Mouse (Mus musculus): ENCODE results near the gene Pdcd1lg2.

GRCm38 (mm10) chr19:29475210-29475620, 64.5 kb downstream of the Pdcd1lg2 start:
- TF ChIP-seq POLR2A (IDR thresholded peaks at IDR 0.05; ENCODE audit: insufficient read length, low read depth) (no peak), MYOD1 (IDR thresholded peaks at IDR 0.05; ENCODE audit: control insufficient read depth in 1 of 3, insufficient read length in 2 of 3, low read depth in 2 of 3) (no peak), E2F4 (IDR thresholded peaks at IDR 0.05; ENCODE audit: insufficient read depth) (no peak), MAX (IDR thresholded peaks at IDR 0.05; ENCODE audit: low read depth) (no peak), SRF (IDR thresholded peaks at IDR 0.05; ENCODE audit: control insufficient read depth, insufficient read length, low read depth) (no peak), USF1 (IDR thresholded peaks at IDR 0.05; ENCODE audit: low read depth) (no peak)
